Mouse (Mus musculus): ENCODE measurements around the gene Fzd5. TPM values are rescaled to one million over a fixed set of nuclear protein-coding genes. Genes with fewer than 3 reads are reported as not detected.

The Fzd5 gene
- polyA plus RNA-seq (2017; shearing (Covaris generic)) = under 1 TPM; 0.42 to 0.80 TPM

GRCm38 (mm10) chr1:64737502-64738179, at the start of gene Fzd5:
Gene Fzd5, minus strand, starts transcription at chr1:64737751.

GRCm38 (mm10) chr1:64690213-64691013, 47.1 kb downstream of the Fzd5 start, which contains the start of gene Ccnyl1:
Gene Ccnyl1, plus strand, starts transcription at chr1:64690455.

Other genes with a start within 250 kb of the Fzd5 start
- 10 to 100 TPM; 66.7 to 68.0 TPM for gene Creb1, start 205.1 kb downstream of the Fzd5 start, polyA plus RNA-seq (2017; shearing (Covaris generic))
- 10 to 100 TPM; 27.2 to 33.6 TPM for gene Mettl21a, start 120.5 kb downstream of the Fzd5 start, polyA plus RNA-seq (2017; shearing (Covaris generic))
- 10 to 100 TPM in 1 of 2 experiments, 1 to 10 TPM in 1; 3.1 to 10.6 TPM for gene Ccnyl1, start 47.3 kb downstream of the Fzd5 start, polyA plus RNA-seq (2017; shearing (Covaris generic))
- 1 to 10 TPM; 7.1 to 9.5 TPM for gene Plekhm3, start 219.1 kb upstream of the Fzd5 start, polyA plus RNA-seq (2017; shearing (Covaris generic))